Mouse (Mus musculus) liver, embryonic 16.5 days (tissue): Measurements from ENCODE around the gene Myo19. TPM values are rescaled to one million over a fixed set of nuclear protein-coding genes. Genes with fewer than 3 reads are reported as not detected.
"Not testable (repeated sequence)": the region's sequence is repeated elsewhere in the genome, so short reads cannot be mapped to it uniquely, and the experiment has no call there.

Experiments
- ATAC-seq: fragments of 200-750 bp; cut with Nextera tagmentation; 2 replicates; pipeline ENCODE4 v1.8.0; 2017; ENCODE audit warnings: low read depth, mild to moderate bottlenecking, moderate number of reproducible peaks, moderate library complexity
- H3K27ac ChIP-seq: fragments of 300-500 bp; sonication (generic); 2 replicates; pipeline ENCODE4 v1.5.1; 2014; ENCODE audit warnings: mild to moderate bottlenecking, low read length
- H3K27me3 ChIP-seq: fragments of 300-500 bp; sonication (generic); 2 replicates; pipeline ENCODE4 v1.6.1; 2014; ENCODE audit warnings: low read depth, low read length, mixed read lengths; ENCODE audit not compliant: control insufficient read depth, insufficient read depth
- H3K36me3 ChIP-seq: fragments of 300-500 bp; sonication (generic); 2 replicates; pipeline ENCODE4 v1.6.1; 2014; ENCODE audit warnings: mild to moderate bottlenecking; ENCODE audit not compliant: control insufficient read depth, insufficient read depth
- H3K4me1 ChIP-seq: fragments of 300-500 bp; sonication (generic); 2 replicates; pipeline ENCODE4 v1.6.1; 2014; ENCODE audit warnings: low read depth, low read length, mixed read lengths; ENCODE audit not compliant: control insufficient read depth
- H3K4me2 ChIP-seq: fragments of 300-500 bp; sonication (generic); 2 replicates; pipeline ENCODE4 v1.6.1; 2014; ENCODE audit warnings: low read depth, low read length, mixed read lengths
- H3K4me3 ChIP-seq: fragments of 300-500 bp; sonication (generic); 2 replicates; pipeline ENCODE4 v1.5.1; 2014; ENCODE audit warnings: low read depth, mild to moderate bottlenecking, low read length
- H3K9ac ChIP-seq: fragments of 300-500 bp; sonication (generic); 2 replicates; pipeline ENCODE4 v1.6.1; 2014; ENCODE audit warnings: low read depth, low read length
- H3K9me3 ChIP-seq: fragments of 300-500 bp; sonication (generic); replicated peaks from 2 replicates; pipeline ENCODE4 v1.6.1; 2016; ENCODE audit warnings: low read length; ENCODE audit not compliant: control insufficient read depth
- WGBS: fragments of 180-500 bp; shearing (Covaris S2); extraction: QIAGEN DNeasy Blood & Tissue Kit; methylation state at CpG from one replicate; pipeline ENCODE4 v1.1.7; 2014; ENCODE audit not compliant: insufficient replicate concordance; 5-methylcytosine and 5-hydroxymethylcytosine counted together
- polyA plus RNA-seq: library from polyadenylated mRNA; unstranded; fragments of >200 nt; fragmentation: Nextera tagmentation; extraction: Ambion mirVana; gene quantifications from 2 replicates; pipeline ENCODE4 v1.2.1, GENCODE M21; 2015

Gene Myo19
- polyA plus RNA-seq, 1 experiment from 2014 or later, result 3.3 TPM

- Histone ChIP-seq H3K9ac (peak overlapping the region; percentile 91), H3K4me3 (peak overlapping the region; percentile 86), H3K27ac (peak overlapping the region; percentile 98), H3K4me1 (peaks cover 34% of the 10 kb centered on the region), H3K4me2 (peak overlapping the region; percentile 61), H3K27me3 (no peaks in the 10 kb centered on the region), H3K36me3 (peaks cover 5% of the 10 kb centered on the region; the same call in 1 of the 2 replicates), H3K9me3 (no peaks in the 10 kb centered on the region)
- peak; percentile 59 for ATAC-seq
- under 1% methylated on average over 56 of the region's 61 CpGs for WGBS
Observed at GRCm38 (mm10) chr11:84869537-84870232, 10.3 kb upstream of the Myo19 start.

DNA sequence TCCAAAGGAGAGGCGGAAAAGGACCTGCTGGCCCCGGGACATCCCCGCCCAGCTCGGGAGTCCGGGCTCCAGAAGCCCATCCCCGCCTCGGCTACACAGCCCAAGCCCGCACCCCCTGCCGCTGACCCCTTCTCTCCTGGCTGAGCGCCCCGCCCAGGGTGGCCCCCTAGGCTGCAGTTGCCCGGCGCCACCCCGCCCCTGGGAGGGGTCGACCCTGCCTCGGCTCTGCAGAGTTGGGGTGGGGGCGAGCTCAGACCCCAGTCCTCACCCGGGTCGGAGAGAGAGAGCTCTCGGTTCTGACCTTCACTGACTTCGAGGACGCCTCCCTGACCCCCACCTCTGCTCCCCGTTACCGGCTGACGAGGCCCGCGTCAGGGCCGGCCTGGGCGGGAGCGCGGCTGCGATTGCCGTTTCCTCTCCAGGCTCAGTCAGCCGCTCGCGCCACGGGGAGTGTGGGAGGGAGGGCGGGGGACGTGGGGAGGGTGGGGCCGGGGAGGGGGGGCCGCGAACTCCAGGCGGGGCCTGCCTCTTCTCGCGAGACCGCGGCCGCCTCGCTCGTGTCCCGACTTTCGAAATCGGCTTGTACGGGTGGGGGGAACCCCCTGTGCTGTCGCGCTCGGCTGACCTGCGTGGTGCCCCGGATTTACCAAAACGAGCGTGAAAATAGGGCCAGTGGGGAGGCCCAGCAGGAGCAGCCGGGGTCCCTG, 9.5 kb upstream of the Myo19 start, which contains the start of gene Ggnbp2:
Gene Ggnbp2 (minus strand): TSS at position 481 of the 707 bp plus-strand sequence.
- peak within 1 kb of the TSS; percentile 80 for H3K4me2 ChIP-seq
- H3K9me3 ChIP-seq, result no peaks in the 10 kb centered on the region
- H3K9ac ChIP-seq, result peak within 1 kb of the TSS; percentile 91
- no peaks in the 10 kb centered on the region for H3K27me3 ChIP-seq
- under 1% methylated on average over 52 of the region's 62 CpGs for WGBS
- H3K4me1 ChIP-seq, result peaks cover 27% of the 10 kb centered on the region
- peak within 1 kb of the TSS; percentile 100 for H3K27ac ChIP-seq
- peak within 1 kb of the TSS; percentile 86 for H3K4me3 ChIP-seq
- ATAC-seq, result peak; percentile 79
- peaks cover under 1% of the 10 kb centered on the region; the same call in 1 of the 2 replicates for H3K36me3 ChIP-seq

GRCm38 (mm10) chr11:84871046-84871445, 8.9 kb upstream of the Myo19 start:
- WGBS, result 0% methylated on average over 10 of the region's 10 CpGs
- peak overlapping the region; percentile 80 for H3K4me2 ChIP-seq
- peak; percentile 42 for ATAC-seq

GRCm38 (mm10) chr11:84871548-84872069, 8.3 kb upstream of the Myo19 start:
- WGBS, result 41% methylated on average over 4 of the region's 4 CpGs
- ATAC-seq, result no peak
- H3K9ac ChIP-seq, result peak overlapping the region; percentile 91
- no peaks in the 10 kb centered on the region for H3K9me3 ChIP-seq
- peak overlapping the region; percentile 86 for H3K4me3 ChIP-seq
- peak overlapping the region; percentile 80 for H3K4me2 ChIP-seq
- no peaks in the 10 kb centered on the region for H3K27me3 ChIP-seq
- H3K36me3 ChIP-seq, result no peaks in the 10 kb centered on the region; the same call in 1 of the 2 replicates
- peak overlapping the region; percentile 100 for H3K27ac ChIP-seq
- peaks cover 21% of the 10 kb centered on the region for H3K4me1 ChIP-seq

More at GRCm38 (mm10) chr11:84871046-84871445, 8.9 kb upstream of the Myo19 start:
- no peaks in the 10 kb centered on the region for H3K27me3 ChIP-seq
- no peaks in the 10 kb centered on the region for H3K9me3 ChIP-seq
- peak overlapping the region; percentile 91 for H3K9ac ChIP-seq
- peaks cover 25% of the 10 kb centered on the region for H3K4me1 ChIP-seq
- peak overlapping the region; percentile 100 for H3K27ac ChIP-seq
- no peaks in the 10 kb centered on the region; the same call in 1 of the 2 replicates for H3K36me3 ChIP-seq
- peak overlapping the region; percentile 86 for H3K4me3 ChIP-seq

DNA sequence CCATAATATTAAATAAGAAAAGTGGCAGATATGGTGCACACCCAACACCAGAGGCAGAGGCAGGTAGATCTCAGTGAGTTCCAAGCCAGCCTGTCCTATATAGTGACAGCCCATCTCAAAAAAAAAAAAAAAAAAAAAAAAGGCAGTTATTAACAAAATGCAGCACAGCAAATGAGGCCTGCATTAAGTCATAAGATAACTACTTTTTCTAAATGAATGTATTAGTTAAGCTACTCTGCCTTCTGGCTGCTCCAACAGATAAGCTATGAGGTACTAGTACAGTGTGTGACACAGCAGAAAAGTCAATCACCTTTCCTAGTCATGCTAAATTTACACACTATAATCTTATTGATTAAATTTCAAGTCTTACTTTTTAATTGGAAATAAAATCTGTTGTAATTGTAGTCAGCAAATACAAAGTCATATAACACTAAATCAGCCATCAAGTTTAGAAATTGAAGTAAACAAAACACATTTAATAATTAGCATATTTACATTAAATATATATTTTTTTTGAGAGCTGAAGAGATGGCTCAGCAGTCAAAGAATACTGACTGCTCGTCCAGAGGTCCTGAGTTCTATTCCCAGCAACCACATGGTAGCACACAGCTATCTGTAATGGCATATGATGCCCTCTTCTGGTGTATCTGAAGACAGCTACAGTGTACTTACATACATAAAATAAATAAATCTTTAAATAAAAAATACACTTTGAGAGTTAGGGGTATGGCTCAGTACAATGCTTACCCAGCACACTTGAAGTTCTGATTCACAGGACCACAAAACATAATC, 6.7 kb upstream of the Myo19 start:
- peak overlapping the region; percentile 31 for H3K4me3 ChIP-seq
- no peaks in the 10 kb centered on the region for H3K27me3 ChIP-seq
- peak overlapping the region; percentile 60 for H3K9ac ChIP-seq
- H3K4me2 ChIP-seq, result peak overlapping the region; percentile 64
- peak; percentile 44 for ATAC-seq
- H3K27ac ChIP-seq, result peak overlapping the region; percentile 97
- no peaks in the 10 kb centered on the region for H3K36me3 ChIP-seq
- WGBS, result 25% methylated on average over 1 of the region's 1 CpGs
- no peaks in the 10 kb centered on the region for H3K9me3 ChIP-seq
- H3K4me1 ChIP-seq, result peaks cover 13% of the 10 kb centered on the region

- not testable (repeated sequence) for H3K27ac ChIP-seq, ATAC-seq, H3K36me3 ChIP-seq, H3K9me3 ChIP-seq, H3K9ac ChIP-seq, H3K27me3 ChIP-seq, H3K4me3 ChIP-seq, H3K4me2 ChIP-seq
- no CpG with 5 or more reads among the region's 1 CpGs for WGBS
- peaks cover 26% of the 10 kb centered on the region for H3K4me1 ChIP-seq
Observed at GRCm38 (mm10) chr11:84876020-84876419, 3.9 kb upstream of the Myo19 start.

- ATAC-seq, result no peak
- H3K27me3 ChIP-seq, result no peaks in the 10 kb centered on the region
- peak overlapping the region; percentile 81 for H3K27ac ChIP-seq
- H3K36me3 ChIP-seq, result peaks cover 2% of the 10 kb centered on the region
- peak overlapping the region; percentile 89 for H3K9ac ChIP-seq
- WGBS, result 9% methylated on average over 7 of the region's 7 CpGs
- H3K4me3 ChIP-seq, result peak overlapping the region; percentile 80
- H3K9me3 ChIP-seq, result no peaks in the 10 kb centered on the region
- H3K4me2 ChIP-seq, result peak overlapping the region; percentile 100
- peaks cover 21% of the 10 kb centered on the region for H3K4me1 ChIP-seq
Observed at GRCm38 (mm10) chr11:84879007-84879771, 759 bp upstream of the Myo19 start.

DNA sequence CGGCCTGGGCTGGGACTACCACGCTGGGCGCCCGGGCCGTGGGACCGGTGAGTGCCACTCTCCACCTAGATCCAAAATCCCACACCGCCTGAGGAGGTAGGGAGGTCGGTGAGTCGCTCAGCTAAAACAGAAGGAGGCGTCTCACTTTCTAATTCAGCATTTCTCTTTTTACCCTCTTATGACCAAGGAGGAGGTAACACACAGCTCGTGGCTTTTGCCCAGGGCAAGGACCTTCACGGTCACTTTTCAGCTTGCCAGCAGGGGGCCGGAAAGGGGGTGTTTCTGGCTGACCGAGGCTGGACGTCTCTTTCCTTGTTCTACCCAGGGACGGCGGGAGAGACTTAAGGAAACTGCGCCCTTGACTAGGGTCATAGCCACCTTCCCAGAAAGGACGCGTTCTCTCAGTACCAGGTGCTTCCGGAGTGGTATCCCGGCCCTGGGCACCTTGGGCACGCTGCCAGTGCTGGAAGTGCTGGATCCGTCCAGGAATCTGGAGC, 565 bp downstream of the Myo19 start:
- Histone ChIP-seq H3K9me3 (no peaks in the 10 kb centered on the region), H3K4me2 (peak overlapping the region; percentile 100), H3K27me3 (no peaks in the 10 kb centered on the region), H3K9ac (peak overlapping the region; percentile 89), H3K4me1 (peaks cover 19% of the 10 kb centered on the region), H3K27ac (peak overlapping the region; percentile 77), H3K4me3 (peak overlapping the region; percentile 80), H3K36me3 (peaks cover 3% of the 10 kb centered on the region)
- under 1% methylated on average over 24 of the region's 24 CpGs for WGBS
- ATAC-seq, result peak; percentile 25
